Mouse (Mus musculus) retina, embryonic 14.5 days (tissue): ENCODE data around the gene Pou2f2.

ENCODE experiments used
- DNase-seq: peaks from one replicate; pipeline ENCODE4 v3.0.0-alpha.2; 2015; ENCODE audit warnings: low spot score

The Pou2f2 gene

GRCm38 (mm10) chr7:25098169-25098568 lies 81.4 kb downstream of the Pou2f2 start:
- DNase-seq: no peak

- peak; percentile 55 for DNase-seq
Observed at GRCm38 (mm10) chr7:25089875-25090274, 89.7 kb downstream of the Pou2f2 start.

GRCm38 (mm10) chr7:25088968-25089367 lies 90.6 kb downstream of the Pou2f2 start:
- no peak for DNase-seq

- DNase-seq: peak; percentile 58
Observed at GRCm38 (mm10) chr7:25088531-25088930, 91.0 kb downstream of the Pou2f2 start.

- no peak for DNase-seq
Observed at GRCm38 (mm10) chr7:25087972-25088371, 91.6 kb downstream of the Pou2f2 start.

- DNase-seq: peak; percentile 31
Observed at GRCm38 (mm10) chr7:25087256-25087912, 92.1 kb downstream of the Pou2f2 start.

- peak; percentile 42 for DNase-seq
Observed at GRCm38 (mm10) chr7:25086656-25087055, 92.9 kb downstream of the Pou2f2 start.

- DNase-seq: no peak
Observed at GRCm38 (mm10) chr7:25084621-25085020, 94.9 kb downstream of the Pou2f2 start.

GRCm38 (mm10) chr7:25082510-25082909 lies 97.0 kb downstream of the Pou2f2 start:
- DNase-seq: peak; percentile 76

- no peak for DNase-seq
Observed at GRCm38 (mm10) chr7:25080431-25080830, 99.1 kb downstream of the Pou2f2 start.

GRCm38 (mm10) chr7:25079496-25080026 lies 100.0 kb downstream of the Pou2f2 start:
- no peak for DNase-seq

GRCm38 (mm10) chr7:25077414-25077755 lies 102.1 kb downstream of the Pou2f2 start:
- no peak for DNase-seq

- DNase-seq: peak; percentile 99
Observed at GRCm38 (mm10) chr7:25076663-25077413, 102.7 kb downstream of the Pou2f2 start.

GRCm38 (mm10) chr7:25076296-25076662 lies 103.2 kb downstream of the Pou2f2 start:
- no peak for DNase-seq

- DNase-seq: no peak
Observed at GRCm38 (mm10) chr7:25073924-25074323, 105.6 kb downstream of the Pou2f2 start.

GRCm38 (mm10) chr7:25072716-25073390 lies 106.7 kb downstream of the Pou2f2 start:
- DNase-seq: peak; percentile 66

GRCm38 (mm10) chr7:25071979-25072715 lies 107.4 kb downstream of the Pou2f2 start, which contains the start of the genes Grik5 and Zfp574:
TSS of gene Grik5 (minus strand) at chr7:25072346.
TSS of gene Zfp574 (plus strand) at chr7:25072567.
- peak; percentile 28 for DNase-seq

- DNase-seq: peak; percentile 72
Observed at GRCm38 (mm10) chr7:25068724-25069123, 110.8 kb downstream of the Pou2f2 start.

GRCm38 (mm10) chr7:25067909-25068656 lies 111.4 kb downstream of the Pou2f2 start:
- no peak for DNase-seq

- no peak for DNase-seq
Observed at GRCm38 (mm10) chr7:25067338-25067737, 112.2 kb downstream of the Pou2f2 start.

- no peak for DNase-seq
Observed at GRCm38 (mm10) chr7:25063900-25064299, 115.6 kb downstream of the Pou2f2 start.
